Mouse (Mus musculus) heart, adult 18-20 months (tissue): Measurements from ENCODE around the gene Egln1. TPM values are rescaled to one million over a fixed set of nuclear protein-coding genes. Genes with fewer than 3 reads are reported as not detected.

Source experiments
- DNase-seq, 2 experiments: peaks; one replicate each; pipeline ENCODE4 v3.0.0; 2021 to 2022; ENCODE audit warnings: mixed read lengths in 1 of 2
- total RNA-seq, 2 experiments: library from RNA; stranded (reverse); gene quantifications; 2 replicates each; pipeline ENCODE4 v1.2.3; 2021

Egln1 gene
- total RNA-seq, 2 experiments from 2014 or later: 310 to 331 TPM

GRCm38 (mm10) chr8:124909936-124910335, 39.2 kb downstream of the Egln1 start:
- peak; percentile 78 to 82 for DNase-seq

GRCm38 (mm10) chr8:124905482-124905881, 43.6 kb downstream of the Egln1 start:
- no peak for DNase-seq

- DNase-seq: no peak
Observed at GRCm38 (mm10) chr8:124903198-124903597, 45.9 kb downstream of the Egln1 start.

- DNase-seq: no peak
Observed at GRCm38 (mm10) chr8:124898251-124898905, 50.7 kb downstream of the Egln1 start.

GRCm38 (mm10) chr8:124897386-124898250, 51.5 kb downstream of the Egln1 start, which contains the start of the genes Exoc8 and Sprtn:
Gene Exoc8, minus strand, starts transcription at chr8:124897705.
Gene Sprtn, plus strand, starts transcription at chr8:124897886.
- DNase-seq: peak; percentile 97 to 99

GRCm38 (mm10) chr8:124896632-124897385, 52.3 kb downstream of the Egln1 start:
- DNase-seq: peak; percentile 84 to 88

- no peak for DNase-seq
Observed at GRCm38 (mm10) chr8:124896010-124896631, 53.0 kb downstream of the Egln1 start.

- DNase-seq: no peak
Observed at GRCm38 (mm10) chr8:124892596-124892995, 56.5 kb downstream of the Egln1 start.

- no peak for DNase-seq
Observed at GRCm38 (mm10) chr8:124888385-124888784, 60.7 kb downstream of the Egln1 start.

GRCm38 (mm10) chr8:124878946-124879526, 70.1 kb downstream of the Egln1 start:
- DNase-seq: no peak

- no peak for DNase-seq
Observed at GRCm38 (mm10) chr8:124878141-124878540, 71.0 kb downstream of the Egln1 start.

- peak; percentile 32 to 34 for DNase-seq
Observed at GRCm38 (mm10) chr8:124872690-124873089, 76.4 kb downstream of the Egln1 start.

- DNase-seq: no peak
Observed at GRCm38 (mm10) chr8:124872081-124872480, 77.0 kb downstream of the Egln1 start.

- DNase-seq: no peak
Observed at GRCm38 (mm10) chr8:124871474-124871873, 77.7 kb downstream of the Egln1 start.

- DNase-seq: peak; percentile 38 to 39
Observed at GRCm38 (mm10) chr8:124869708-124870107, 79.4 kb downstream of the Egln1 start.

GRCm38 (mm10) chr8:124867126-124867525, 82.0 kb downstream of the Egln1 start:
- no peak for DNase-seq

- DNase-seq: no peak
Observed at GRCm38 (mm10) chr8:124866669-124867068, 82.5 kb downstream of the Egln1 start.

GRCm38 (mm10) chr8:124863729-124864128, 85.4 kb downstream of the Egln1 start:
- no peak for DNase-seq

- no peak for DNase-seq
Observed at GRCm38 (mm10) chr8:124863163-124863677, 85.9 kb downstream of the Egln1 start.

GRCm38 (mm10) chr8:124862321-124863162, 86.6 kb downstream of the Egln1 start, which contains the start of the genes Gnpat and 2810004N23Rik:
Gene Gnpat, plus strand, starts transcription at chr8:124863033.
Gene 2810004N23Rik, minus strand, starts transcription at chr8:124863120.
- peak; percentile 95 to 97 for DNase-seq
